8 mouse cellular contexts compared by ENCODE assay signal in genomic region chr14:54924641-54925348, GRCm38 (mm10). TPM values are rescaled to one million over a fixed set of nuclear protein-coding genes. Genes with fewer than 3 reads are reported as not detected.
A peak's percentile ranks its signal among the peaks of the same experiment; 100 is the strongest.
DNase-seq lines count a peak whose midpoint lies in the region; ATAC-seq and TF ChIP-seq lines count a peak whose summit lies in the region.

No protein-coding gene starts in this region.

- H3K9ac ChIP-seq in forebrain, embryonic 14.5 days (ENCODE audit: low read length): peak overlapping the region; percentile 87

- DNase-seq in forebrain, embryonic 14.5 days (ENCODE audit: low spot score): peak; percentile 85
- DNase-seq in hindbrain, embryonic 10.5 days (ENCODE audit: low spot score): peak; percentile 73
- DNase-seq in lung, adult 2 months: peak; percentile 13
- peak; percentile 56 for DNase-seq in ovary, postnatal 10 days (ENCODE audit: low spot score)
- no peak for DNase-seq in spleen, postnatal 14 days (ENCODE audit: low spot score in 2 of 2)
- DNase-seq in cerebellum, adult 2 months: no peak

- H3K4me1 ChIP-seq in erythroblast, embryonic 14.5 days (ENCODE audit: control insufficient read depth): peaks cover 21% of the 10 kb centered on the region
- peaks cover 18% of the 10 kb centered on the region for H3K4me1 ChIP-seq in forebrain, embryonic 14.5 days (ENCODE audit: control insufficient read depth, insufficient read depth, low read length)
- H3K4me1 ChIP-seq in hindbrain, embryonic 10.5 days (replicated peaks): peaks cover 51% of the 10 kb centered on the region
- peaks cover 5% of the 10 kb centered on the region; the same call in 1 of the 2 replicates for H3K4me1 ChIP-seq in lung, adult 2 months (ENCODE audit: control insufficient read depth, insufficient read depth, low read length)
- H3K4me1 ChIP-seq in cerebellum, adult 2 months (ENCODE audit: control insufficient read depth, insufficient read depth, low read length): no peaks in the 10 kb centered on the region

- H3K4me2 ChIP-seq in forebrain, embryonic 14.5 days (ENCODE audit: low read length): peak overlapping the region; percentile 93

- TF ChIP-seq CTCF in lung, adult 2 months (IDR thresholded peaks at IDR 0.05; ENCODE audit: insufficient read depth, low read length): no peak
- TF ChIP-seq CTCF in cerebellum, adult 2 months (IDR thresholded peaks at IDR 0.05; ENCODE audit: borderline replicate concordance, insufficient read depth, low read depth, low read length): no peak

- WGBS in forebrain, embryonic 14.5 days: 4% methylated on average over 7 of the region's 7 CpGs
- WGBS in hindbrain, embryonic 10.5 days: 7% methylated on average over 7 of the region's 7 CpGs
- 54% methylated on average over 7 of the region's 7 CpGs for WGBS in lung, adult 2 months
- WGBS in cerebellum, adult 2 months: 70% methylated on average over 7 of the region's 7 CpGs

- peak overlapping the region; percentile 19 for H3K4me3 ChIP-seq in erythroblast, embryonic 14.5 days (replicated peaks)
- peak overlapping the region; percentile 47 for H3K4me3 ChIP-seq in forebrain, embryonic 14.5 days (ENCODE audit: low read depth, low read length)
- peak overlapping the region; percentile 71 for H3K4me3 ChIP-seq in hindbrain, embryonic 10.5 days
- H3K4me3 ChIP-seq in lung, adult 2 months (replicated peaks; ENCODE audit: extremely low read depth, low read depth, low read length): no peak overlapping the region
- no peak overlapping the region for H3K4me3 ChIP-seq in cerebellum, adult 2 months (replicated peaks; ENCODE audit: insufficient read depth, low read depth, low read length)

- no peak for TF ChIP-seq POLR2A in lung, adult 2 months (IDR thresholded peaks at IDR 0.05; ENCODE audit: borderline replicate concordance, extremely low read depth, low read depth, low read length)
- no peak for TF ChIP-seq POLR2A in cerebellum, adult 2 months (IDR thresholded peaks at IDR 0.05; ENCODE audit: borderline replicate concordance, insufficient read depth, low read length)

- H3K27ac ChIP-seq in forebrain, embryonic 14.5 days (ENCODE audit: low read depth, low read length): peak overlapping the region; percentile 97
- H3K27ac ChIP-seq in hindbrain, embryonic 10.5 days: peak overlapping the region; percentile 99
- no peak overlapping the region for H3K27ac ChIP-seq in cerebellum, adult 2 months (ENCODE audit: insufficient read depth, low read length)

- H3K9me3 ChIP-seq in erythroblast, embryonic 14.5 days (ENCODE audit: control insufficient read depth, low read length): peaks cover 10% of the 10 kb centered on the region
- H3K9me3 ChIP-seq in forebrain, embryonic 14.5 days (replicated peaks; ENCODE audit: control insufficient read depth, low read length): peaks cover 12% of the 10 kb centered on the region
- H3K9me3 ChIP-seq in hindbrain, embryonic 10.5 days: peaks cover 21% of the 10 kb centered on the region

- no peak for ATAC-seq in erythroblast, adult 5-6 weeks (replicated peaks; ENCODE audit: low FRiP score, poor library complexity, severe bottlenecking)
- ATAC-seq in forebrain, embryonic 14.5 days: peak; percentile 71

- H3K36me3 ChIP-seq in erythroblast, embryonic 14.5 days (ENCODE audit: control insufficient read depth): no peaks in the 10 kb centered on the region
- H3K36me3 ChIP-seq in forebrain, embryonic 14.5 days (ENCODE audit: control insufficient read depth, insufficient read depth, low read length): peaks cover 11% of the 10 kb centered on the region
- peaks cover 35% of the 10 kb centered on the region for H3K36me3 ChIP-seq in hindbrain, embryonic 10.5 days

- peaks cover 63% of the 10 kb centered on the region for H3K27me3 ChIP-seq in erythroblast, embryonic 14.5 days (ENCODE audit: control insufficient read depth)
- H3K27me3 ChIP-seq in forebrain, embryonic 14.5 days (replicated peaks; ENCODE audit: control insufficient read depth, insufficient read depth, low read length): no peaks in the 10 kb centered on the region
- peaks cover 8% of the 10 kb centered on the region for H3K27me3 ChIP-seq in hindbrain, embryonic 10.5 days (ENCODE audit: insufficient read depth, poor library complexity, severe bottlenecking)
- H3K27me3 ChIP-seq in cerebellum, adult 2 months (ENCODE audit: control insufficient read depth, insufficient read depth, low read length): no peaks in the 10 kb centered on the region

RNA-seq across cellular contexts. Expression of gene Efs, which starts 1.1 kb away (rescaled TPM):
- 0.05 TPM in 1 of 2 replicates, not detected in the other for polyA plus RNA-seq in erythroblast, embryonic 14.5 days (2012)
- total RNA-seq in erythroblast, adult 5-6 weeks (2015; ENCODE audit: low replicate concordance): not detected in 2 replicates
- not detected in 2 replicates for total RNA-seq in erythroblast, adult 5-6 weeks (2017; ENCODE audit: low replicate concordance)
- polyA plus RNA-seq in forebrain, embryonic 14.5 days (2014; fragmentation: Nextera tagmentation; extraction: Ambion mirVana): 26.9 and 27.7 TPM in 2 replicates
- polyA plus RNA-seq in hindbrain, embryonic 10.5 days (2016; fragmentation: Nextera tagmentation; extraction: Ambion mirVana): 36.5 and 40.0 TPM in 2 replicates
- polyA plus RNA-seq in lung, adult 2 months (2012; rRNA removed): 11.8 and 16.3 TPM in 2 replicates
- polyA plus RNA-seq in cerebellum, adult 2 months (2012; rRNA removed): 9.9 and 11.2 TPM in 2 replicates

RNA-seq across cellular contexts. Expression of gene Il25, which starts 7.7 kb away (rescaled TPM):
- not detected in 2 replicates for polyA plus RNA-seq in erythroblast, embryonic 14.5 days (2012)
- total RNA-seq in erythroblast, adult 5-6 weeks (2015; ENCODE audit: low replicate concordance): not detected in 2 replicates
- total RNA-seq in erythroblast, adult 5-6 weeks (2017; ENCODE audit: low replicate concordance): not detected in 2 replicates
- polyA plus RNA-seq in forebrain, embryonic 14.5 days (2014; fragmentation: Nextera tagmentation; extraction: Ambion mirVana): 0.38 and 0.48 TPM in 2 replicates
- 0.24 TPM in 1 of 2 replicates, not detected in the other for polyA plus RNA-seq in hindbrain, embryonic 10.5 days (2016; fragmentation: Nextera tagmentation; extraction: Ambion mirVana)
- not detected in 2 replicates for polyA plus RNA-seq in lung, adult 2 months (2012; rRNA removed)
- 0.26 and 0.43 TPM in 2 replicates for polyA plus RNA-seq in cerebellum, adult 2 months (2012; rRNA removed)

RNA-seq across cellular contexts. Expression of gene Cmtm5, which starts 11.3 kb away (rescaled TPM):
- polyA plus RNA-seq in erythroblast, embryonic 14.5 days (2012): not detected in 2 replicates
- total RNA-seq in erythroblast, adult 5-6 weeks (2015; ENCODE audit: low replicate concordance): not detected in 2 replicates
- not detected in 2 replicates for total RNA-seq in erythroblast, adult 5-6 weeks (2017; ENCODE audit: low replicate concordance)
- 2.8 and 3.5 TPM in 2 replicates for polyA plus RNA-seq in forebrain, embryonic 14.5 days (2014; fragmentation: Nextera tagmentation; extraction: Ambion mirVana)
- polyA plus RNA-seq in hindbrain, embryonic 10.5 days (2016; fragmentation: Nextera tagmentation; extraction: Ambion mirVana): 0.78 and 2.9 TPM in 2 replicates
- polyA plus RNA-seq in lung, adult 2 months (2012; rRNA removed): 0.69 and 2.2 TPM in 2 replicates
- polyA plus RNA-seq in cerebellum, adult 2 months (2012; rRNA removed): 215 and 237 TPM in 2 replicates

RNA-seq across cellular contexts. Expression of gene Slc22a17, which starts 11.9 kb away (rescaled TPM):
- polyA plus RNA-seq in erythroblast, embryonic 14.5 days (2012): 0.01 TPM in 1 of 2 replicates, not detected in the other
- total RNA-seq in erythroblast, adult 5-6 weeks (2015; ENCODE audit: low replicate concordance): 1.5 TPM in 1 of 2 replicates, not detected in the other
- total RNA-seq in erythroblast, adult 5-6 weeks (2017; ENCODE audit: low replicate concordance): 0.60 TPM in 1 of 2 replicates, not detected in the other
- polyA plus RNA-seq in forebrain, embryonic 14.5 days (2014; fragmentation: Nextera tagmentation; extraction: Ambion mirVana): 76.1 and 82.9 TPM in 2 replicates
- 45.2 and 62.5 TPM in 2 replicates for polyA plus RNA-seq in hindbrain, embryonic 10.5 days (2016; fragmentation: Nextera tagmentation; extraction: Ambion mirVana)
- 61.8 and 63.8 TPM in 2 replicates for polyA plus RNA-seq in lung, adult 2 months (2012; rRNA removed)
- 687 and 690 TPM in 2 replicates for polyA plus RNA-seq in cerebellum, adult 2 months (2012; rRNA removed)

RNA-seq across cellular contexts. Expression of gene Pabpn1, which starts 32.5 kb away (rescaled TPM):
- 27.8 and 29.0 TPM in 2 replicates for polyA plus RNA-seq in erythroblast, embryonic 14.5 days (2012)
- total RNA-seq in erythroblast, adult 5-6 weeks (2015; ENCODE audit: low replicate concordance): 26.3 and 41.1 TPM in 2 replicates
- 54.6 and 55.9 TPM in 2 replicates for total RNA-seq in erythroblast, adult 5-6 weeks (2017; ENCODE audit: low replicate concordance)
- 133 and 140 TPM in 2 replicates for polyA plus RNA-seq in forebrain, embryonic 14.5 days (2014; fragmentation: Nextera tagmentation; extraction: Ambion mirVana)
- polyA plus RNA-seq in hindbrain, embryonic 10.5 days (2016; fragmentation: Nextera tagmentation; extraction: Ambion mirVana): 160 TPM in 2 replicates
- polyA plus RNA-seq in lung, adult 2 months (2012; rRNA removed): 77.5 and 112 TPM in 2 replicates
- polyA plus RNA-seq in cerebellum, adult 2 months (2012; rRNA removed): 413 and 433 TPM in 2 replicates

Comparison
In these comparisons a context has a peak if more than half of its experiments do, and no peak if none do; other contexts are left out.
1. H3K4me3 ChIP-seq: peak in erythroblast, embryonic 14.5 days (single experiment), forebrain, embryonic 14.5 days (single experiment) and hindbrain, embryonic 10.5 days (single experiment); none in lung, adult 2 months (single experiment) and cerebellum, adult 2 months (single experiment).
2. DNase-seq: peak in forebrain, embryonic 14.5 days (single experiment), hindbrain, embryonic 10.5 days (single experiment), lung, adult 2 months (single experiment) and ovary, postnatal 10 days (single experiment); none in spleen, postnatal 14 days (0 of 2) and cerebellum, adult 2 months (0 of 2).
3. RNA of gene Efs, which starts 1.1 kb away (polyA plus RNA-seq): 36.5 to 40.0 TPM in hindbrain, embryonic 10.5 days, 26.9 to 27.7 TPM in forebrain, embryonic 14.5 days, 11.8 to 16.3 TPM in lung, adult 2 months and 9.9 to 11.2 TPM in cerebellum, adult 2 months; 0.05 TPM in erythroblast, embryonic 14.5 days; every median in the first group is over 10 times any median in the second.
4. RNA of gene Cmtm5, which starts 11.3 kb away (polyA plus RNA-seq): 215 to 237 TPM in cerebellum, adult 2 months; 2.8 to 3.5 TPM in forebrain, embryonic 14.5 days, 0.69 to 2.2 TPM in lung, adult 2 months, 0.78 to 2.9 TPM in hindbrain, embryonic 10.5 days and not detected in erythroblast, embryonic 14.5 days; every median in the first group is over 10 times any median in the second.